Mouse (Mus musculus): ENCODE measurements at regions not wholly inside any gene's neighbourhood (a gene's known extent, or its start where the extent isn't known, plus 50 kb on each side); places are given as distances from the start of the nearest gene placed in this dataset.
A peak's percentile ranks its signal among the peaks of the same experiment; 100 is the strongest.

DNA sequence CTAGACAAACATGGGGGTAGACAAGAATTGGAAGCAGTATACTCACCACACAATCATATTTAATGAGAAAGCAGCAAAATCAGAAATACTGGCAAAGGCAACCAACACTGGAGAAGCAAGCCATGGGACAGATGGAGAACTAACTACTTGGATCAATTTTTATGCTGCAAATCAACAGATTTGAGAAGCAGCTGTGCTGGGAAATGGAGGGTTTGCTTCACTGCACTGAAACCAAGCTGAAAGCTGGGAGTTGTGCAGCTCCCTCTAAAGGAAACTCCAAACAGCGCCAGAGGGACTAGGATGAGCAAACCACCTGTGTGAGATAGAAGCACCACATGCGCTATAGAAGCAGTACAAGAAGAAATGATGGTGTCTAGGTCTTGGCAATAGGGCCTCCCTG, 1246.0 kb downstream of the Lrfn5 start:
- H3K9me3 ChIP-seq (ENCODE audit: control insufficient read depth, low read length) = no peaks in the 10 kb centered on the region
- ATAC-seq = peak; percentile 61
- no peaks in the 10 kb centered on the region for H3K4me1 ChIP-seq (ENCODE audit: control insufficient read depth, insufficient read depth, low read depth, low read length)
- no peak overlapping the region for H3K9ac ChIP-seq (ENCODE audit: low read depth, low read length)
- WGBS = 67% methylated on average over 2 of the region's 2 CpGs
- H3K27me3 ChIP-seq (replicated peaks; ENCODE audit: control insufficient read depth, insufficient read depth, low read length) = no peaks in the 10 kb centered on the region
- H3K27ac ChIP-seq (ENCODE audit: low read depth, low read length) = no peak overlapping the region
- H3K36me3 ChIP-seq (ENCODE audit: control insufficient read depth, insufficient read depth, low read length) = no peaks in the 10 kb centered on the region
- no peak overlapping the region for H3K4me3 ChIP-seq (ENCODE audit: low read length)
- no peak overlapping the region for H3K4me2 ChIP-seq (ENCODE audit: low read length)

DNA sequence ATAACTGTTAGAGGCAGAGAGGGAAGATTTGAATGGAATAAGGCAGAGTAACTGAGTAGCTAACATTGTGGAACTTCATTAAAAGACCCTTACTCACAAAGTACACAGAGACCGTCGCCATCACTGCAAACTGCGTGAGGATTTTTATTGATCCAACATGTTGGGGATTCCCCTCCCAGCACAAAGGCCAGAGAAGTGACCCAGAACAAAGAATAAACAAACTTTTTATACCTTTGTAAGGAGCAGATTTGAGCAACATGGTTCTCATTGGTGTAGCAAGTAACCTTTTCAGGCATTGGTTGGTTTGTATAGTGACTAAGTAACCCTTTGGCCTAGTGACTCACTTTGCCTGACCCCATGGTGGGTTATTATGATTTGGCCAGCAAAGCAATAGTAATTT, 1246.9 kb downstream of the Lrfn5 start:
- 82% methylated on average over 3 of the region's 3 CpGs for WGBS
- Histone ChIP-seq H3K36me3 (ENCODE audit: control insufficient read depth, insufficient read depth, low read length) (no peaks in the 10 kb centered on the region), H3K9me3 (ENCODE audit: control insufficient read depth, low read length) (no peaks in the 10 kb centered on the region), H3K4me2 (ENCODE audit: low read length) (no peak overlapping the region), H3K9ac (ENCODE audit: low read depth, low read length) (no peak overlapping the region), H3K4me3 (ENCODE audit: low read length) (no peak overlapping the region), H3K27ac (ENCODE audit: low read depth, low read length) (no peak overlapping the region), H3K4me1 (ENCODE audit: control insufficient read depth, insufficient read depth, low read depth, low read length) (no peaks in the 10 kb centered on the region), H3K27me3 (replicated peaks; ENCODE audit: control insufficient read depth, insufficient read depth, low read length) (no peaks in the 10 kb centered on the region)
- no peak for ATAC-seq

DNA sequence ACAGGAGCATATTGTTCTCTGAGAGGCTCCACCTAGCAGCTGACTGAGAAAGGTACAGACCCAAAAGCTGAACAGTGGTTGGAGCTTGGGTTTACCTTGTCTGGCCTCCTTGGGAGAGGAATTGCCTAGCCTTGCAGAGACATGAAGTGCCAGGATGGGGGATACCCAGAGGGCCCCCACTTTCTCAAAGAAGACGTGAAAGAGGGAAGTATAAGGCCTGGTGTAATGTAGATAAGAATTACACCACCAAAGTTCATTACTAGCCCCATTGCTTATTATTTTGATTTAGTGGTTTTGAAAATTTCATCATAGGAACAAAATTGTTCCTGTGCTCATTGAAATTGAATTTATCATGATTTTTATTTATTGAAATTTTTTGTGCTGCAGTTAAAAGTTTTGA, 1253.0 kb downstream of the Lrfn5 start:
- no peak overlapping the region for H3K27ac ChIP-seq (ENCODE audit: low read depth, low read length)
- no peak for ATAC-seq
- no peaks in the 10 kb centered on the region for H3K36me3 ChIP-seq (ENCODE audit: control insufficient read depth, insufficient read depth, low read length)
- 81% methylated on average over 1 of the region's 1 CpGs for WGBS
- H3K4me1 ChIP-seq (ENCODE audit: control insufficient read depth, insufficient read depth, low read depth, low read length) = no peaks in the 10 kb centered on the region
- H3K9me3 ChIP-seq (ENCODE audit: control insufficient read depth, low read length) = no peaks in the 10 kb centered on the region
- no peaks in the 10 kb centered on the region for H3K27me3 ChIP-seq (replicated peaks; ENCODE audit: control insufficient read depth, insufficient read depth, low read length)
- no peak overlapping the region for H3K4me2 ChIP-seq (ENCODE audit: low read length)
- no peak overlapping the region for H3K4me3 ChIP-seq (ENCODE audit: low read length)
- no peak overlapping the region for H3K9ac ChIP-seq (ENCODE audit: low read depth, low read length)

DNA sequence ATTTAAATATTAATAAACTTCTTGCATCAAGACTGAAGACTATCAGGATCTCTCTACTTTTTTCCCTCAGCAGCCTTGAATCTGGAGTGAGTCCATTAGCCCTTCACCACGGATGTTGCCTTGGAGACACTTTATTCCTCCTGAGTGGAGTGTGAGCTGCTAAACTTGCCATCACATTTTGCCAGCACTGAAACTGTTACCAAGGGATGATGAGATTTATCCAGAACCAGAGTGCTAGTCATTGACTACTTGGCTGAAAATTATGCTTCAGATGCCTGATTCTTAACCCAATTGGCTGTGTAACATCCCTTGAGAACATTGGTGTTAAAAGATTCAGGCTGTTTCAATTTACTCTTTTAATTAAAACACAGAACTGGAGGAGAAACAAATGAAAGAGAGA, 1289.8 kb downstream of the Lrfn5 start:
- no peak overlapping the region for H3K4me2 ChIP-seq (ENCODE audit: low read length)
- ATAC-seq = no peak

More for the DNA sequence above, 1289.8 kb downstream of the Lrfn5 start:
- Histone ChIP-seq H3K27me3 (replicated peaks; ENCODE audit: control insufficient read depth, insufficient read depth, low read length) (no peaks in the 10 kb centered on the region), H3K4me3 (ENCODE audit: low read length) (no peak overlapping the region), H3K9me3 (ENCODE audit: control insufficient read depth, low read length) (no peaks in the 10 kb centered on the region), H3K27ac (ENCODE audit: low read depth, low read length) (no peak overlapping the region), H3K9ac (ENCODE audit: low read depth, low read length) (no peak overlapping the region), H3K36me3 (ENCODE audit: control insufficient read depth, insufficient read depth, low read length) (no peaks in the 10 kb centered on the region), H3K4me1 (ENCODE audit: control insufficient read depth, insufficient read depth, low read depth, low read length) (no peaks in the 10 kb centered on the region)
- WGBS = 59% methylated on average over 1 of the region's 1 CpGs

Measured in hindbrain, embryonic 16.5 days (tissue).